Mouse (Mus musculus) cerebellum, postnatal 4 days (tissue): ENCODE results near the gene Cfap126.
A peak's percentile ranks its signal among the peaks of the same experiment; 100 is the strongest.
"Not testable (repeated sequence)": the region's sequence is repeated elsewhere in the genome, so short reads cannot be mapped to it uniquely, and the experiment has no call there.

ENCODE experiments used
- DNase-seq, 2 experiments: peaks; one replicate each; pipeline ENCODE4 v3.0.0; 2022; ENCODE audit warnings: low spot score in 2 of 2, mixed read lengths in 1 of 2

Gene Cfap126

DNA sequence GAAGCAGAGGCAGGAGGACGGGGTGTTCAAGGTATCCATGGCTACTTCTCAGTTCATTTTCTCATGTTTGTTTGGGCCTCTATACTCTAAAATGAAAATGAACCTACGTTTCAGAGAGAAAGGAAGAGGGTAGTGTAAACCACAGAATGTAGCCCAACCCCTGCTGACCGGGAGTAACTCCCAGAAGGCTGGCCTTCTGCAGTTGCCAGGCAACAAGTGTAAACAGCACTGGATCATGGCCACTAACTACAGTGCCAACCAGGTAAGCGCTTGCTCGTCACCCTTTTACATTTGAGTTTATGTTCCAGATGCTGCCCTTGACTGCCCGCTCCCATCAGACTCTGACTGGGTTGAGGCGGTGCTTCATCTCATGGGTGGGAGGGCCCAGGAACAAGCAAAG lies 9.2 kb downstream of the Cfap126 start:
- DNase-seq: no peak

DNA sequence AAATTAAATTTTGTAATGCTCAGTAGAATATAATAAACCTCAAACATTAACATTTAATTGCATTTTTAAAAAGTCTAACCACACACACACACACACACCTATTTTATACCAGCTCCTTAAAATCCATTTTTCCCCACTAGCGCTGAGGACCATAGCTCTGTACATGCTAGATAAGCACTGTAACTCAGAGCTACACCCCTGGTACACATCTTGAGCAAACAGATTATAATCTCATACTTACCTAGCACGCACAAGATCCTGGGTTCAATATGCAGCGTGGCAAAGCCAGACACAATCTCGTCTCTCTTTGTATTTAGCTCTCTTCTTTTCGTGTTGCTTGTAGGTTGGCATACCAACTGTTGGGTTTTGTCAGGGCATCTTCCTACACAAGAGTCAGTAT lies 10.7 kb downstream of the Cfap126 start:
- no peak for DNase-seq

DNA sequence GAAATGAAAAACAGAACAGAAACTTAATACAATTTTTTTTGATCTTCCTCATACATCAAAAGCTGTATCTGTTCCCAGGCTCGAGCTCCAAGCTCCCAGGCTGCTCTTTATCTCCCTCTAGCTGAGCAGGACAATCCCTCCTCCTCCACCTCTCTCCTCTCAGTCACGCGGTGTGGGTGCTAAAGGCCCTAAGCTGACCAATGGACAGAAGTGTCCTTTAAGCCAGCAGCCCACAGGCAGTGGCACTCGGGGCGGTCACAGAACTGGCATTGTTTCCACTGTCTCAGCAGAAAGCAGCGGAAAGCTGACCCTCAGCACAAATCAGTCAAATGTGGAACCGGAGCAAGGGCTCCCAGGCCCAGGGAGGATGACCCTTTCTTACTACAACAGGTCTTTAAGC lies 15.5 kb downstream of the Cfap126 start:
- no peak for DNase-seq

DNA sequence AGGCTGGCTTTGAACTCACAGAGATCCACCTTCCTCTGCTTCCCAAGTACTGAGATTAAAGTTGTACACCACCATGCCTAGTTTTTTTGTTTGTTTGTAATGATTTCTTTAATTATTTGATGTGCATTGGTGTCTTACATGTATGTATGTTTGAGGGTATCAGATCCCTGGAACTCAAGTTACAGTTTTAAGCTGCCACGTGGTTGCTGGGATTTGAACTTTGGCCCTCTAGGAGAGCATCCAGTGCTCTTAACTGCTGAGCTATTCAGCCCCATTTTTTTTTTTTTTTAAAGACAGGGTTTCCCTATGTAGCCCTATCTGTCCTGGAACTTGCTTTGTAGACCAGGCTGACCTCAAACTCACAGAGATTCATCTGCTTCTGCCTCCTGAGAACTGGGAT lies 17.3 kb downstream of the Cfap126 start:
- no peak for DNase-seq

DNA sequence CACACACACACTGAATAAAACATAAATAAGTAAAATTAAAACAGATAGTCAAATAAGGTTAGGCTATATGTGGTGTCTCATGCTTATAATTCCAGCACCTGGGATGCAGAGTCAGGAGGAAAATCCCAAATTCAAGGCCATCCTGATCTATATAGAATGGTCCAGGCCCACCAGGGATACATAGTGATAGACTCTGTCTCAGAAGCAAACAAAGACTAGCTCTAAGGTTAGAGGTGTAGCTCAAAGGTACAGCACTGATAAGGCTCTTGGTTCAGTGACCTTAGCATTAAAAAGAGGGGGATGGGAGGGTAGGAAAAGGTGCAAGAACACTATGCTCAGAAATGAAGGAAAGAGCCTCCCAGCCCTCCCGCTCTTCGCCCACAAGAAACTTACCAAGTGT lies 21.9 kb downstream of the Cfap126 start:
- no peak for DNase-seq

DNA sequence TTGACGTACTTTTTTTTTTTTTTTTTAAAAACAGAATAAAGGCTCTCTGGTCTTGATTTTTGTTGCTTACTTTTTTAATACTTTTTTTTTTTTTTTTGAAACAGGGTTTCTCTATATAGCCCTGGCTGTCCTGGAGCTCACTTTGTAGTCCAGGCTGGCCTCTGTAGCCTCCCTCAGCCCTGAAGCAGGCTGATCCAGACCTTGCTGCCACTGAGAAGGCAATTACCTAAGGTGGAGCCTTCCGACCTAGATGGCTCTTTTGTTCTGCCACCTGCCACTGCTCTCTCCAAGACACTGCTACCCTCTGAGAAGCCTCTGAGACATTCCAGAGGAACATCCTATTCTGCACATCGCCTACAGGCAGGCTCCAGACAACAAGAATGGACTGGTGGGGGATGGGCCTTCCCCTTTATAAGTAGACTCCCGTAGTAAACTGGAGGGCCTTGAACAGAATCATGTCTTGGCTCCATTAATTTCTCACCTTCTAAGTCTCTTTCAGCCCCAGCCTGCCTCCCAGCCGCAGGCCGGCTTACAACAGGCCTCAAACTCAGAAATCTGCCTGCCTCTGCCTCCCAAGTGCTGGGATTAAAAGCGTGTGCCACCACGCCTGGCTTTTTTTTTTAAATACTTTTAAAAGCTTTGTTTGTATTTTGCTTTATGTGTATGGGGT lies 23.9 kb downstream of the Cfap126 start:
- DNase-seq: not testable (repeated sequence)

DNA sequence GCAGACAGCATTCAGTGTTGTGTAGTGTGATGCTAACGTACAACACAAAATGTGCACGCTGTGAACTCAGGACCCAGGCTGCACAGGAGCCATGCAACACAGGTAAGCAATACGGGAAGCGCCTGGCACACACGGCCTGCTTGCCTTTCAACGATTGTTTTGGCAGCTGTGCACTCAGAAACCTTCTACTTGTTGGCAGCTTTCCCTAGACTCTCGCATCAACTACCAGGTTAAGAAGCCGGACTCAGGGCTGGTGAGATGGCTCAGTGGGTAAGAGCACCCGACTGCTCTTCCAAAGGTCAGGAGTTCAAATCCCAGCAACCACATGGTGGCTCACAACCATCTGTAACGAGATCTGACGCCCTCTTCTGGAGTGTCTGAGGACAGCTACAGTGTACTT lies 29.3 kb downstream of the Cfap126 start:
- DNase-seq: not testable (repeated sequence)

DNA sequence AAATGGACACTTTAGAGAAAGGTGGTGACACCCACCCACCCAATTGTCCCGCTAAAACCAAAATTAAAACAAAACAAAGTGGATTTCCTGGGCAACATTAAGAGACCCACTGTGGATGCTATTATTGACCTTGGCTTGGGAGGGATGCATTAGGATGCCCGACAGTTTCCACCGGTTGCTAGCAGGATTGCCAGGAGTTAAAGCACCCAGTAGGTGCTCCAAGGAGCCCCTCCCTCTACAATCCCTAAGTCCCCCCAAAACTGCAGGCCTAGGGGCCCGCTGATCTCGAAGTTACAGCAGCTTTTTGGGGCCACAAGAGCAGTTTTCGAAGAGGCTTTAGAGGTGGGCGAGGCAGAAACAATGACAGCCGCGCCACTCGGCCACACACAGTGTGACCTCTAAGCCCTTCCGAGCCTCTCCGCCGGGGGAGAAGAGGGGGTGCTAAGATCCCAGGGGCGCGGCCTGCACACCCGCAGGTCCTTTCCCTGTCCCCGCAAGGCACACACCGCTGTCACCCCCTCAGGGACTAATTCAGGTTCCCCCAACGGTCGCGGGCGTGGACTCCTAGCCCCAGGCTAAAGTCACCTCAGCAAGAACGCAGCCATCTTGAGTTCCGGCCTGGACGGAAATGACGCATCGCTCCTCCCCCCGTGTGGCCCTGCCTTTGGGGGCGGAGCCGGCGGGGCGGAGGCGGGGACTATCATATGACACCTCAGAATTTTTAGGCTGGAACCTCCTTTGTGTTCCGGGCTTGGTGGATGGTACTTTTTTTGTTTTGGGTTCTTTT lies 36.4 kb downstream of the Cfap126 start, which contains the start of the genes Sdhc and Mpz:
Gene Sdhc, minus strand, starts transcription at position 630 of the 787 bp plus-strand sequence.
Gene Mpz, plus strand, starts transcription at position 738 of the 787 bp plus-strand sequence.
- DNase-seq: peak; percentile 85 to 92

DNA sequence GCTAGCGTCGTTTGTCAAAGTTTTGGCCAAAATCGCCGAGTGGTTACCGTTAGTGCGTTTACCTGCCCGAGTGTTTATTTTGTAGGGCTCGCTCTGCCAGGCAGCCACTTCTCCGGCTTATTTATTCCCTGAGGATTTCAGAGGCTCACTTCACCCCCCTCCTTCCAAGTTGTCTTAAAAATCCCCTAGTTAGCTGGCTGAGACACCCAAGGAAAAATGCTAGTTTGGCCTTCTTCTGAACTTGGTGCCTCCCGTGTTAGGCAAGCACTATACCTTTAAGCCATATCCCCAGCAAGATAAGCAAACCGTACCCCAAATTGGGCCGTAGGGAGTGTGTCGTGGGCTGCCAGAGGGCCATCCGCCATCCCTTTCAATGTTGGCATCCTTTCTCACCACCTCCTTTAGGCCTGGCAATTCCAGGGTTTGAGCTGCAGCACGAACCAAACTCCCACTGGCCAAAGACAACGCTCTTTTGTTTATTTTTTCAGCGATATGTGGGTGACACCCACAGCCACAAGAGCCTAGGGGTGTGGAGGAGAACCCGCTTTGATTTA lies 37.2 kb downstream of the Cfap126 start:
- DNase-seq: peak in 1 of 2 experiments; percentile 24

DNA sequence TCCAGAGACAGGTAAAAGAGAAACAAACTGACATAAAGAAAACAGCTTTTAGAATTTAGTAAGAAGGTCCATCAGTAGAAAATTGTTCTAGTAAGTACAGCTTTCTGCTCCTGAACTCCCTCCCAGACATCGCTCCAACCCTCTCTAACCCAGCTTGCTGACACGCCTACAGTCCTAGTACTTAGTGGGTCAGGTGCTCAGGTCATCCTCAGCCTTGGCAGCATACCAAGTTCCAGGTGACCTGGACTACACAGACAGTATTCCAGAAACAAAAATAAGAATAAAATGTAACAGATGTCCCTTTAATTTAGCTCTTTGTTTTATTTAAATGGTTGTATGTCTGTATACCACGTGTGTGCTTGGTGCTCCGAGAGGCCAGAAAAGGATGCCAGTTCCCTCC lies 38.2 kb downstream of the Cfap126 start:
- no peak for DNase-seq

DNA sequence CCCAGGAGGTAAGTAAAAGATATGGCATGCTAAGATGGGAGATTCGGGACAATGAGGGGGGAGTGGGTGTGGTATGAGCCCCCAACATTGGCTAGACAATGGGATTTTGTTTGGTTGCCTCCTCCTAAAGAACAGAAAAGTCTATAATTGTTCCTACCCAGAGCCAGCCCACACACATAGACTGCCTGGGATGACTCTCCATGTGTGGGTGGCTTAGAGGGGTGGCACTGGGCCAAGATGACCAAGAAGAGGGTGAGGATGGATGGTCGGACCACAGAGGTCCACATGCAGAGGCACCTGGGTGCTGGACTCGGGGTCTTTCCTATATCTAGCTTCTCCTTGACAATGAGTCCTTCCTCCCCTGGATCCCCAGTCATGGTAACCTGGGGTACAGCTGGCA lies 42.9 kb downstream of the Cfap126 start:
- DNase-seq: no peak

DNA sequence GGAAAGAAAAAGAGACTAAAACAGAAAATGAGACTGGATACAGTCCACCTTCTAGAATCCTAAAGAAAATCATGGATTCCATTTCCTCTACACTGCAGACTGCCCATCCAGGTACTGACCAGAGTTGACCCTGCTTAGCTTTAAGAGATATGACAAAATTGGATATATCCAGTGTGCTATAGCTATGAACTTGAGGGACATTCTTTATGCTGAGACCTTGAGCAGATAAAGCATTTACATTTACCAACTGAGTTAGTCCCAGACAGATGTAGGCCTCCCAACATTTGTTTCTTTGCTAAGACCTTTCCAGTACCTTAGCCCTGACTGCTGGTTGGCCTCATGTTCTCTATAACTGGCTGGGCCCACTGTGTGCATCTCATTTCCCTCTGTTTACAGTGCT lies 44.2 kb downstream of the Cfap126 start:
- DNase-seq: no peak

DNA sequence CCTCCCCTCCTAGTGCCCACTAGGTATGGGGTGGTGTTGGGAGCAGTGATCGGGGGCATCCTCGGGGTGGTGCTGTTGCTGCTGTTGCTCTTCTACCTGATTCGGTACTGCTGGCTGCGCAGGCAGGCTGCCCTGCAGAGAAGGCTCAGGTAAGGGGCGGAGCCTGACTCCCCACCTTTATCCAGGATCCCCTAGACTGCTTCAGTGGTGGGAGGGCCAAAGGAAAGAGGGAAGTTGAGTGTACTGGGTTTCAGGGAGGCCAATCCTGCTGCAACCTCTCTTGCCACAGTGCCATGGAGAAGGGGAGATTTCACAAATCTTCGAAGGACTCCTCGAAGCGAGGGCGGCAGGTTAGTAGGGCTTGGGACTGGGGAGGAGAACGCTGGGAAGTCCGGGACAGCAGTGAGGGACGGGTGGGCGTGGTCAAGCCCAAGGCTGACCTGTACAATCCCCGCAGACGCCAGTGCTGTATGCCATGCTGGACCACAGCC lies 45.8 kb downstream of the Cfap126 start:
- no peak for DNase-seq

DNA sequence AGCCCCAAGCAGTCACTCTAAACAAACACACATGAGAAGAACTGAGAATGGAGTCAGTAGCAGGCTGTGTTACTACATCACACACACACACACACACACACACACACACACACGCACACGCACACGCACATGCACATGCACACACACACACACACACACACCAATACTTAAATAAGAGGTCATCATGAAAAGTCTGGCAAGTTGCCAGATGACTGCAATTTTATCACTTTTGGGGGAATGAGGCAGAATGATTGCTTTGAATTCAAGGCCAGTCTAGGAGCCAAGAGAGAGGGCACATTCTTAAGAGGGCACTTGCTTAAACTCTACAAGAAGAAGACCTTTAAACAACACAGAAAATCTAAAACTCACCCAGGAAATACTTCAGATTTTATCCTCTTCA lies 48.8 kb downstream of the Cfap126 start:
- no peak for DNase-seq

DNA sequence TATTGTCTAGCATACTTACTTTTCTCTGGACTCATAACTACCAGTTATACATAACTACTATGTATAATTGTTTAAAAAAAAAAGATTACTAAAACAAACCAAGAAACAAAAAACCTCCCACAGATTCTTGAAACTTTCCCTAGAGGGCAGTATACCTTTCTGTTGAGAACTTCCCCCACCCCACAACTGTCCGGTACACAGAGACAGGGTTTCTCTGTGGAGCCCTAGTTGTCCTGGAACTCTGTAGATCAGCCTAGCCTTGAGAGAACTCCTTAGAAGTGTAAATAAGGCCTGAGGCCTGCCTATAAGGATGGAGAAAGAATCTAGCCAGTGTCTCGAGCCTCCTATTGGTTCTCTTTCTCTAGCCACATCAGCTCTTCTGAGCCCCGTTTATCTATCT lies 50.5 kb downstream of the Cfap126 start:
- no peak for DNase-seq

DNA sequence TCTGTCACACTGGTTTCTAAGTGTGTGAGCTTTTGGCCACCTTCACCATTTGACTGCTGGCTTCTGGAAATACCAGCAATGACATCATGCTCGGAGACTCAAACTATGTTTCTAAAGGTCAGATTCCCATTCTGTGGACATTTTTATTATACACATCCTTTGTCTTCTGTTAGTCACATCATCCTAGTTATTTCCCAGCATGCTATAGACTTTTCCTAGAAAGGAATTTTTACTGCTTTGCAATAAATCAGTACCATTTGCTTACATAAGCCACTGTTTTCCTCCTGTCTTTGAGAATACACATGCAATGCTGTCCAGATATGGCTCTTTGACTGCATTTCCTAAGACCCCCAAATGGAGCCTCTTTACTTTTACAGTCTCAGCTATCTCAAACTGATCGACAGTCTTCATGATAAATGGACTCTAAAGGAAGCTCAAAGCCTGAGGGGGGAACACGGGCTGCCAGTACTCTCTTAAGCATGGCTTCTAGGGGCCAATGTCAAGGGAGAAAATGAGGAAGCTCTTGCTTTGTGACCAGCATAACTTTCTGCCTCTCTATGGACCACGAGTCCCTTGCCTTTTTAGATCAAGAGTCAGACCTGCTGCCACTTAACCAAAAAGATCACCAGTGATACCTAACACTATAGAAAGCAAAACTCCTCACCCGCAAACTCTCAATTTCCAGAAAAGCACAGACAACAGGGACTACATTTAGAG lies 52.1 kb downstream of the Cfap126 start:
- no peak for DNase-seq

DNA sequence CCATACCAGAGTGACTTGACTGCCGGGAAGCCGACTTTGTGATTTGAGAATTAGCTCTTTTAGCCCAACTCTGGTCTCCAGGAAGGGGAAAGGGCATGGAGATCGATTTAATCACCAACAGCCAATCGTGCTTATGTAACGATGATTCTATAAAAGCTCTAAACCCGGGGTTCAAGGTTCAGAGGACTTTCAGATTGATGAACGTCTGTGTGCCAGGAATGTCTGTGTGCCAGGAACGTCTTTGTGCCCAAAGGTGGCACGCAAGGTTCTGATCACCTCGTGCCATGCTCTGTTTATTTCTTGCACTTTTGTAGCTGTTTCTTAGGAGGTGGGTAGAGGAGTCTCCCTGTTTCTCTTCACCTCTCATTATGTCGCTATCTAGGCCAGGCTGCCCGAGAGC lies 55.2 kb downstream of the Cfap126 start:
- no peak for DNase-seq

DNA sequence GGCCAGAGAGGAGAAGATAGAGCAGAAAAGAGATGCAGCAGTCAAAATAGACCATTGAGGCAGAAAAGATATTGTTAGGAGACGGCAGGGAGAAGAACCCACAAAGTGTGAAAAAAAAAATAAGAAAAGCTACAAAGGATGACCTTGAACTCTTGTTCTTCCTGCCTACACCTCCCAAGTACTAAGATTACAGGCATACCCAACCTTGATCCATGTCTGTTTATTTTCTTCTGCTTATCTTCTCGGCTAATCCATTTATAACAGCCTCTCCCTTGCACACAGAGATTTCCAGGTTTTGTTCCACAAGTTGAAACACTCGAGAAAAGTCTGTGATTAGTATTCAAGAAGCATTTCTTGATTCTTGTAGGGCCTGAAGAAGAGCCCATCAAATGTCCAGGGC lies 56.2 kb downstream of the Cfap126 start:
- DNase-seq: no peak

DNA sequence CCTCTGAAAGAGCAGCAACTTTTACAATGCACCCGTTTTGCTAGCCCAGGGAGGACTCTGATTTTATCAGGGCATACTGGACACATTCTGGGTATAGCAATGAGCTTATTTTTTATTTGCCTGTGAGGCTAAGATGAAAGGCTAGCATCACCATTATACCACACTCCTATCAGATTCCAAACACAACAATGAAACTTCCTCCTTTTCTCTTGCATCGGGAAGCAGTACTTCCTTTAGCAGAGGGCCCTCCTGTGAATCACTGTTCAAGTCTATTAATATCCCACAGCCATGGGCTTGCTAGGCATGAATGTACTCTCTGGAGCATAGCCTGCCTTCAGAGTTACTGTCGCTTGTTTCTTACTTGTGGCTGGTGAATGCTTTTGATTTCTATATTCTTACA lies 57.4 kb downstream of the Cfap126 start:
- DNase-seq: no peak

DNA sequence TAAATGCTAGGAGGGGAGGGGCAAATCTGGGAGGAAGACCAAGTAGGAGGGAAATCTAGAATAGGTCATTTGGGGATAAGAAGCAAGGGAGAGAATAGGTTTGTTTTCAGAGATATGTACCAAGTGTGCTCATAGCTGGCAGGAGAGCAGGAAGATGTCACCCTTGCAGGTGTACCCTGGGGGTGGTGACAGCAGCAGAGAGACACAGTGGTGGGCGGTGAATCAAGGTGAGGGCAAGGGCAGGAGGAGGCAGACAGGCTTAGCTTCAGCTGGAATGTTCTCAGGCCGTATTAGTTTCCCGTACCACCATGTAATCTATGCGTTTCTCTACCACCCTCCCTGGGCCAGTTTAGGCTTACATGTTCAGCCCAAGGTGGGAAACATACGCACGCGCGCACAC lies 59.1 kb downstream of the Cfap126 start:
- no peak for DNase-seq
